Mouse (Mus musculus) ES-E14 (cell line): Measurements from ENCODE around the gene Spata31d1b. TPM values are rescaled to one million over a fixed set of nuclear protein-coding genes. Genes with fewer than 3 reads are reported as not detected.
A peak's percentile ranks its signal among the peaks of the same experiment; 100 is the strongest.

Source experiments
- DNase-seq: peaks from one replicate; pipeline ENCODE4 v3.0.0-alpha.2; 2013; ENCODE audit warnings: low read depth, low spot score
- H3K27ac ChIP-seq: 2 replicates; pipeline ENCODE4 v1.5.1; 2012; ENCODE audit warnings: low read depth, mild to moderate bottlenecking, low read length, moderate library complexity, mixed read lengths; ENCODE audit not compliant: poor library complexity, insufficient read depth, severe bottlenecking
- H3K36me3 ChIP-seq: 2 replicates; pipeline ENCODE4 v1.6.1; 2012; ENCODE audit warnings: mild to moderate bottlenecking, low read length, moderate library complexity, mixed read lengths; ENCODE audit not compliant: control insufficient read depth, poor library complexity, insufficient read depth, severe bottlenecking
- H3K4me1 ChIP-seq, 2 experiments: fragments of 150-350 bp in 1 of 2; sonication (generic) in 1 of 2; 2 replicates each; pipeline ENCODE4 v1.6.1; 2012; ENCODE audit warnings: low read length in 2 of 2, mild to moderate bottlenecking in 1 of 2, mixed read lengths in 1 of 2; ENCODE audit not compliant: control insufficient read depth in 2 of 2, insufficient read depth in 2 of 2, poor library complexity in 1 of 2
- H3K4me3 ChIP-seq, 2 experiments: fragments of 150-350 bp in 1 of 2; sonication (generic) in 1 of 2; 2 replicates each; pipeline ENCODE4 v1.5.1; 2012; ENCODE audit warnings: low read length in 2 of 2, low read depth in 1 of 2, mild to moderate bottlenecking in 1 of 2, mixed read lengths in 1 of 2; ENCODE audit not compliant: insufficient read depth in 1 of 2, poor library complexity in 1 of 2, severe bottlenecking in 1 of 2
- H3K9ac ChIP-seq: 2 replicates; pipeline ENCODE4 v1.6.1; 2012; ENCODE audit warnings: low read depth, mild to moderate bottlenecking, low read length, mixed read lengths; ENCODE audit not compliant: poor library complexity, insufficient read depth, severe bottlenecking
- H3K9me3 ChIP-seq: fragments of 150-350 bp; sonication (generic); 2 replicates; pipeline ENCODE4 v1.6.1; 2012; ENCODE audit warnings: low read depth, mild to moderate bottlenecking, low read length; ENCODE audit not compliant: control insufficient read depth, insufficient read depth
- CHD2 ChIP-seq: IDR thresholded peaks from 2 replicates; pipeline ENCODE4 v1.6.1; 2014; ENCODE audit warnings: mild to moderate bottlenecking, low read depth, low read length, inconsistent platforms
- HCFC1 ChIP-seq: IDR thresholded peaks from 2 replicates; pipeline ENCODE4 v1.6.1; 2012; ENCODE audit warnings: low read length, inconsistent platforms, borderline replicate concordance; ENCODE audit not compliant: insufficient read depth
- MAFK ChIP-seq: IDR thresholded peaks from 2 replicates; pipeline ENCODE4 v1.6.1; 2014; ENCODE audit warnings: mild to moderate bottlenecking, low read depth, low read length, inconsistent platforms; ENCODE audit not compliant: insufficient read depth
- ZC3H11A ChIP-seq: IDR thresholded peaks from 2 replicates; pipeline ENCODE4 v1.6.1; 2012; ENCODE audit warnings: low read depth, mild to moderate bottlenecking, inconsistent platforms, low read length, borderline replicate concordance
- ZNF384 ChIP-seq: IDR thresholded peaks from 2 replicates; pipeline ENCODE4 v1.6.1; 2012; ENCODE audit warnings: low read depth, low read length, inconsistent platforms
- in situ Hi-C, 2 experiments: fragments of 600-800 bp; cut with MboI; formaldehyde crosslinking; loops; one replicate each; pipeline ENCODE4 v1.15.1; 2025; ENCODE audit warnings: low sequenced_read_pairs in 2 of 2, inconsistent platforms in 1 of 2; ENCODE audit not compliant: unreplicated experiment in 2 of 2
- total RNA-seq: library from RNA; depleted of rRNA; stranded (reverse); fragments of 300-350 nt; gene quantifications from 2 replicates; pipeline ENCODE4 v1.2.3, GENCODE M21; 2012

Gene Spata31d1b
- total RNA-seq, 1 experiment: 1.3 TPM

GRCm38 (mm10) chr13:59738455-59738854, 26.4 kb downstream of the Spata31d1b start:
- no peak for DNase-seq
- no peak overlapping the region for H3K27ac ChIP-seq
- H3K9ac ChIP-seq: no peak overlapping the region
- in situ Hi-C loops: no loop called here
- no peaks in the 10 kb centered on the region for H3K36me3 ChIP-seq
- no peak for TF ChIP-seq HCFC1
- H3K4me3 ChIP-seq: no peak overlapping the region
- H3K4me1 ChIP-seq: peaks cover 4 to 13% of the 10 kb centered on the region in 2 experiments; a peak in 3 of 4 replicates
- no peaks in the 10 kb centered on the region for H3K9me3 ChIP-seq

- no peak overlapping the region for H3K27ac ChIP-seq
- H3K36me3 ChIP-seq: no peaks in the 10 kb centered on the region
- peaks cover 3 to 9% of the 10 kb centered on the region in 2 experiments; a peak in 3 of 4 replicates for H3K4me1 ChIP-seq
- DNase-seq: no peak
- TF ChIP-seq HCFC1 (no peak), ZC3H11A (no peak), CHD2 (no peak), MAFK (no peak), ZNF384 (no peak)
- H3K4me3 ChIP-seq: no peak overlapping the region
- no peak overlapping the region for H3K9ac ChIP-seq
- no peaks in the 10 kb centered on the region for H3K9me3 ChIP-seq
- in situ Hi-C loops: no loop called here
Observed at GRCm38 (mm10) chr13:59739397-59739796, 27.3 kb downstream of the Spata31d1b start.

DNA sequence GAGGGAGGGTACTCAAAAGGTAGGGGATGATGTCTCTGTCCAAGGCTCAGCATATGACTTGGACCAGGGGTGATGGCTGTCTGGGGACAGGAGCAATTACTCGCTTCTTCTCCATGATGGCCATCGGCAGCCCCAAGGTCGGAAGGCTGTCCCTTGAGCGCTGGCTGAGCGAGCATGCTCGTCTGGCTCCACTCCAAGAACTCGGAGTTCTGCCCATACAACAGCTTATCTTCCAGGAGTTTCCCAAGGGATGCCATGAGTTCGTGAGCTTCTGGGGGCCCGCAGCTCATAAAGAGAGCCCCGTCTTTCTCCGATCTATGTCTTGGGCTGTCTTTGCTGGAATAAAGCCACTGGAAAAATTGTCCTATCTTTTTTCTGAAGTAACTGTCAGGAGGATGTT, 29.0 kb downstream of the Spata31d1b start:
- TF ChIP-seq MAFK: no peak
- no peak for TF ChIP-seq ZC3H11A
- no peak for TF ChIP-seq HCFC1
- TF ChIP-seq ZNF384: no peak
- no peak for TF ChIP-seq CHD2

DNA sequence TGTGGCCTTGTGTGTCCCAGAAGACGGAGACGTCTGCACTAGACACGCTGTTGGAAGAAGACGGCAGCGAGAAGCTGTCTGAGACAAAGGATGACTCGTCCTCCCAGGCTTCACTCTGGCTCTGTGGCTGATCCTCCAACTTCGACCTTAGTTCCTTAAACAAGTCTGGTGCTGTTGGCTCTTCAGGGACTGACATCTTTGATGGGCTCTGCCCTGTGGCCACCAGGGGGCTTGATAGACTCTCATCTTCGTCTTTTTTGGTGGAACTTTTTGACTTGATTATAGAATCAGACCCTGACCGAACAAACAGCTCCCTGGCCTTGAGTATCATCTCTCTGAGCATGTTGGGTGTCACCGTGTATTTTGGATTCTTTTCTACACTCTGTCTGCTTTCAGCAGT, 29.6 kb downstream of the Spata31d1b start:
- in situ Hi-C loops: no loop called here
- no peak for DNase-seq
- Histone ChIP-seq H3K9me3 (no peaks in the 10 kb centered on the region), H3K4me3 (no peak overlapping the region), H3K36me3 (no peaks in the 10 kb centered on the region), H3K9ac (no peak overlapping the region), H3K27ac (no peak overlapping the region), H3K4me1 (no peaks in the 10 kb centered on the region)
- no peak for TF ChIP-seq MAFK
- TF ChIP-seq ZC3H11A: 0 out of 2 replicates have a peak, but pooled peaks have one; percentile 6

More for the DNA sequence above, 29.0 kb downstream of the Spata31d1b start:
- DNase-seq: no peak
- Histone ChIP-seq H3K27ac (no peak overlapping the region), H3K36me3 (no peaks in the 10 kb centered on the region), H3K4me3 (no peak overlapping the region), H3K9ac (no peak overlapping the region), H3K4me1 (no peaks in the 10 kb centered on the region), H3K9me3 (no peaks in the 10 kb centered on the region)
- in situ Hi-C loops: no loop called here

DNA sequence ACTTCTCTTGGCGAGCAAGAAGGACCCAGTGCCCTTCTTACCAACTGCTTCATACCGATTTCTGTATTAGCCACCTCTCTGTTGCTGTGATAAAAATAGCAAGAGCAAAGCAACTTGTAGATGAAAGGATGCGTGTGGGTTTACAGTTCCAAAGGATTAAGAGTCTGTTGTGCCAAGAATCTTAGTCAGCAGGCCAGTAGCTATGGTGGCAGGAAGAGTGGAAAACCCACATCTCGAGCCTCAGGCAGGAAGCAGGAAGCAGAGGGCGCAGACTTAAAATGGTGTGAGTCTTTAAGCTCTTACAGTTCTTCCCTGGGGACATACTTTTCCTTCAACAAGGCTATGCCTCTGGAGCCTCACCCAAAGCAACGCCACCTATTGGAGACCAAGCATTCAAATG, 33.4 kb downstream of the Spata31d1b start:
- TF ChIP-seq ZC3H11A (no peak), CHD2 (no peak), HCFC1 (no peak), MAFK (no peak)
- Histone ChIP-seq H3K9ac (no peak overlapping the region), H3K27ac (no peak overlapping the region), H3K4me3 (no peak overlapping the region), H3K4me1 (no peaks in the 10 kb centered on the region), H3K36me3 (no peaks in the 10 kb centered on the region), H3K9me3 (no peaks in the 10 kb centered on the region)
- in situ Hi-C loops: no loop called here
- no peak for DNase-seq
